Mouse (Mus musculus) forelimb bud, embryonic 11.5 days (tissue): Measurements from ENCODE around the gene Afp.

Experiments used
- DNase-seq: peaks from one replicate; pipeline ENCODE4 v3.0.0-alpha.2; 2012; ENCODE audit warnings: low read depth, low spot score

The Afp gene

GRCm38 (mm10) chr5:90507411-90507949, 16.9 kb downstream of the Afp start:
- DNase-seq: no peak

DNA sequence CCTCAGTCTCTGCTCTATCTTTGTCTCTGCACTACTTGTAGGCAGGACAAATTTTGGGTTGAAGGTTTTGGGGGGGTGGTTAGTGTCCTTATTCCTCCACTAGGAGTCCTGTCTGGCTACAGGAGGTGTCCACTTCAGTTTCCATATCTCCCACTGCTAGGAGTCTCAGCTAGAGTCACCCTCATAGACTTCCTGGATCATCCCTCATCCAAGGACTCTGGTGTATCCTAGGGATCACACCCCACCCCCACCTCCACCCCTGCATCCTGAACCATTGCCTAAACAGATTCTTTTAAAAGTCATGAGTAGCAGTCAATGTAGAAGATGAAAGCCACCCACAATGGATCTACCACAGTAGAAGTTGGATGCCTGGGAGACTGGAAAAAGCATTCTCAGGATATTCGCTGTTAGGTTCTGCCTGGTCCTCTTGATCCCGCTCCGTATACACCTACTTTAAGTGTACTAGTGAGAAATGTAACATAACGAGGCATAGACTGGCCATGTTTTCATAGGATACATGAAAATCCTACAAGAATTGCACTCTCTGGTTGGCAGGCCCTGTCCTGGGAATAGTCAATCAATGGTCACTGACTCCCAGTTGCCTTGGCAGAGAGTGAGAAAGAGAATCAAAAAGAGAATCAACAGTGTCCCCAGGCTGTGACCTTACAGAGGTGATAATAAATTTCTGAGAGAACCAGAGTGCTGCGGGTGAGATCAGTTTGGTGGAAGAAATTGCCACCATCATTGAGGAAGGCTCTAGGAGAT, 19.5 kb downstream of the Afp start:
- DNase-seq: no peak

GRCm38 (mm10) chr5:90512288-90512955, 21.9 kb downstream of the Afp start:
- no peak for DNase-seq

DNA sequence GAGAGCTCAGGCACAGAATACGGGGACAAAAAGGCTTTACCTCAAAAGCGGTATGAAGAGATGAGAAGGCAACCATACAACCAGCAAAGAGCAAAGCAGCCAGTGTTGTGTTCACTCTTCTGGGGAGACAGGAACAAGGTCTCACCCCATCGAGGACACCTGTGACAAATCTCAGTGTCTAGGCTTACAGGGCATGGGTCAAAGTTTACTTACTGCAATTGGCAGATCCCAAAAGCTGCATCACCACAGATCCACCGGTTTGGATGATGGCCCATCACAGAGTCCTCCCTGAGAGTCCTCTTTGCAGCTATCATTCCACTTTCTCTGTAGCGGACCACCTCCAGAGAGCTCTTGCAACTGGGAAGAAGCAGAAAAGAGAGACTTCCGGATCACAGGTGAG, 25.0 kb downstream of the Afp start:
- no peak for DNase-seq

DNA sequence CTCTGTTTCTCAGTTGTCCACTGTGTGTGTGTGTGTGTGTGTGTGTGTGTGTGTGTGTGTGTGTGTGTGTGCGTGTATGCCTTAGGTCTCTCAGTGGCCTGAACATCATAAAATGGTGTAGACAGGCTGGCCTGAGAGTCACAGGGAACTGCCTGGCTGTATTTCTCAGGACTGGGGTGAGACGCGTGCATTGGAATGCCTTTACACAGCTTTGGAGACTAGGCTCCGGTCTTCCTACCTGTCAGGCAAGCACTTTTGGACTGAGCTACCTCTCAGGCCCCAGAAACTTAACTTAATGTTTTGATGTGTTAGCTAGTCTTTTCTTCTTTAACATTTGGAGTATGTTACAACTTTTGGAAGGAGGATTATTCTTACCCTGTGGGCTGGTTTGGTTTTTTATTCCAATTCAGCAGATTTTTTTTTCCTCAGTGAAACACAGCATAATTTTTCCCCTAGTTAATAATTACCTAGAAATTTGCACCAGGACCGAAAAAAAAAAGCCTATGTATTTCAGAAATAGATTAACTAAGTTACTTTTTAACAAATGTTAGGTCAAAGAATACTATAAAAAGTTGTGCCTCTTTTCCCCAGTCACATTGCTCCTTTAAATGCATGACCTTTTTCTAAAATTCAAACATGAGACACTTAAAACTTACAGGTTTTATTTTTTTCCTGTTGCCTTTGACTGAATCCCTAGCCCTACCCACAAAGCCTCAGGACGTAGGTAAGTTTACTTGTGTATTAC, 28.0 kb downstream of the Afp start, which contains the start of gene Afm:
Afm (plus strand) TSS at position 577 of the 745 bp plus-strand sequence.
- DNase-seq: no peak

DNA sequence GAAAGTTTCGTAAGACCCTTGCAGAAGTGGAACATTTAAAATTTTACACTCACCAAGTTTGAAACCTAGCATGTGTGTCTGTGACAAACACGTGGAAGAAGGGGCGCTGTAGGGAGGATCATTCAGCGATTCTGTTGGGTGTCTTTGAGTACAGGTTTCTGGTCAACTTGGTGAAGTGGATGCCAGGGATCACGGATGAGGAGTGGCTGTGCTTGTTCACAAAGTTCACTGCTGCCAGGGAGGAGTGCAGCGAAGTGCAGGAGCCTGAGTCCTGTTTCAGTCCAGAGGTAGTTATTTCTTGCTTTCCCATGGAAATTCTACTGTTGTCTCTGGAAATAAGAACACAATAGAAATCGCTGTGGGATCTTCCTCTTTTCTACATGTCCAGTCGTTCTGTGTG, 60.7 kb downstream of the Afp start:
- DNase-seq: no peak

DNA sequence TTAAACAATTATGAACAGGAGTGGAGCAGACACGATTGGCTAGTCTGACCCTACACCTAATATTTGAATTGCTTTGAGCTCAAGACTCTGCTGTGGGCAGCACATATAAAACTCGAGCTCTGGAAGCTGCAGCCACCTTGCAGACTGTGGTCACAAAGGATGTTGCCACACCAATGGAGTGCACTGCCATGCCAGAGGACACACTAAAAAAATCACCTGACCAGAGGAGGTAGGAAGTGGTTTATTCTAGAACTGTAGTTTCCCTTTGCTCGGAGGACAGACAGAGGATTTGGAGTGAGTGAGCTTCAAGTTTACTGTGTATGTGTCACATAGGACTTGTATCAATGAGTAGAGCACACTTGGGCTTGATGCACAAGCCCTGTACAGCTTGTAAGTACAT, 65.5 kb downstream of the Afp start:
- DNase-seq: no peak
